Mouse (Mus musculus): ENCODE measurements at regions not wholly inside any gene's neighbourhood (a gene's known extent, or its start where the extent isn't known, plus 50 kb on each side); places are given as distances from the start of the nearest gene placed in this dataset.

DNA sequence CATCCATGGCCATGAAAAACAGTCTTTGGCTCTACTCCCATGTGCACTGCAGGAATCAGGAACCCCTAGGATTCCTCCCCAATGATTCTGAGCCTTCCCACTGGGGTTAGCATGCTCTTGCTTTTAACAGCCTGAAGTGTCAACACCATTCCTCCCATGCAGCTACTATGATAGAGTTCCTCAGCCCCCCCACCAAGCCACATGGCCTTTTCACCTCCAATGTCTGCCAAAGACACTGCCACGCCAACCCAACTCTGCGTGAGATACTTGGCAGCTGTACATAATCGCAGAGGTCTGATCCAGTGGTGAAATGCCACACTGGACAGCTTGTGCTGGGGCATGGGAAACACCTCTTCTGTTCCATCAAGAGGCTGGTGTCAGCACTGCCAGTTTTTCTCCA lies 128.6 kb upstream of the H2al1a start:
- DNase-seq (ENCODE audit: low spot score): no peak

GRCm38 (mm10) chrX:11180194-11180816 lies 118.8 kb upstream of the H2al1a start:
- DNase-seq (ENCODE audit: low spot score): no peak

GRCm38 (mm10) chrX:11181855-11182254 lies 117.2 kb upstream of the H2al1a start:
- peak; percentile 5 for DNase-seq (ENCODE audit: low spot score)

DNA sequence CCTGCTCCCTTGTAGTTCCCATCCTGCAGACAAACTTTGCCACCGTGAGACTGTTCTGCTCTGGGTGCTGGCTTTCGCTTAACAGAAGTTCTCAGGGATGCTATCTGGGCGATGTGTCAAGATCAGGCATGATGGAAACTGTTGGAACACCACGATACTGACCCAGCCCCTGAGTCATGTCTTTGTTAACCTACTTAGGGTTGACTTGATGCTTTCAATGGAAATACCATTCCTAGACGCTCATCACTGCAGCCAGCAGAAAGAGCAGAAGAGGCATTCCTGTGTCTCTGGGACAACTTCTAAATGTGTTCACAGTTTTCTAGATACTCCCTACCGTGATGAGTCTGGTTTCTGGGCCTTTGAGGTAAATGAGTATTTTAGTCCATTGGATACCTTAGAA lies 108.2 kb upstream of the H2al1a start:
- DNase-seq (ENCODE audit: low spot score): no peak

DNA sequence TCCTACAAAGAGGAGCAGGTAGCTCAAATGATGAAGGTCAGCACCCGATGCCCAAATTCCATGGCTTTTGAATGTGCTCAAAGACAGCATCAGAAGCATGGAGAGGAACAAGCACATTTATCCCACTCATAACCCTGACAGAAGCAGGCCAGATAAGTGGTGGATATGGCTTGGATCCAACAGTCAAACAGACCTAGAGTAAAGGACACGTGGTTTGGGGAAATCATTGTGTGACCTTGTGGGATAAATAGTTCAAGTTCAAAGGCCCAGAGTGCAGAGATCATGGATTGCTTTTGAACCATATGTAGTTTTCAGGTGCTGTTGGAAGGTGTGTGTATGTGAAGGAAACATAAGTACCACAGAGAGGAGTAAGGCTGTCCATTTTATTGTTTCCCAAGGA lies 94.9 kb upstream of the H2al1a start:
- no peak for DNase-seq (ENCODE audit: low spot score)

DNA sequence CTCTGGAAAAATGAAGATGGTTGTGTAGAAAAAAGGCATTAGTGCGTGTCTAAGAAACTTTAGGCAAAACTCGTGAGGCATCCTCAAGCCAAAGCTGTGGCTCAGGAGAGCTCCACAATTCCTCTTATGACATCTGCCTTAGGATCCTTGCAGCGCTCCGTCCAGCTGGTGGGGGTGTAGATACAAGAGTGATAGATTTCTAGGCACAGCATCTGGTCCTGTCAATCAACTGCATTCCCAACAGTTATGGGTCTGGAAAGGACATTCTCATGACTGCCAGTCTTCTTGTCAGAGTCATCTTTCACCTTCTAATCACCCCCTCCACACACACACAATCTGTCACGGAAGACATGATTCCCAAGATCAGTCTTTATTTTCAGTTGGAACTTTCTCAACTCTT lies 89.2 kb upstream of the H2al1a start:
- DNase-seq (ENCODE audit: low spot score): no peak

DNA sequence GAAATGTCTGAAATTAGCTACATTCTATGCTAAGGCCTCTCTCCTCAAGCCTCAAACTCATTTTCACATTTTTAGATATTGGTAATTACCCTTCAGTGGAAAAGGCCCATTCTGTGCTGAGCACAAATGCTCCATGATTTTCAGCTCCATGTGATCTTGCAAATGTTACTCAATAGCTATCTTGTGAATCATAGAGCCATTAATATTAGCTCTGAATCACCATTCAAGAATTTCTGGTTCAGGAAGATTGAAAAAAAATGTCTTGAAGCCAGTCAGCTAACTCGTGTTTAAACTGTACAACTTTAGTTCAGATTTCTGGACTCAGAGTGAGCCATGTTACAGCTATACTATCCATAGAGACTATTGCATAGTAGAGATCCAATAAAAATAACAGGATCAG lies 86.2 kb upstream of the H2al1a start:
- DNase-seq (ENCODE audit: low spot score): no peak

DNA sequence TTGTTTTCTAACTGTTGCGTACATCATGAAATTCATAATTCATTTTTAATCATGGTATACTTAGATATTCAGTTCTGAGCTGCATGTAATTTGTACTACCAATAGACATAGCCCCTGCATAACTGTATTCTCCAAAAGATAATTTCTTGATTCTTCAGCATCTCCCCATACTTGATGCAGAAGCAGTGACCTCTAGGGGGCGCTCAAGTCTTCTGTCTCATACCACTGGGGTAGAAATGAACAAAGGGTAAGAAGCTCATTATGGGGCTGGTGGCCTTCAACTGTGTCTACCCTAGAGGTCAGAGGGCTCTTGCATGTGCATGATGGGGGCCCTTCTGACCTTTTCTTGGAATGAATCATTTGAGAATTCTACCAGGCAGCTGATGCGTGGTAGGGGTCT lies 85.6 kb upstream of the H2al1a start:
- no peak for DNase-seq (ENCODE audit: low spot score)

DNA sequence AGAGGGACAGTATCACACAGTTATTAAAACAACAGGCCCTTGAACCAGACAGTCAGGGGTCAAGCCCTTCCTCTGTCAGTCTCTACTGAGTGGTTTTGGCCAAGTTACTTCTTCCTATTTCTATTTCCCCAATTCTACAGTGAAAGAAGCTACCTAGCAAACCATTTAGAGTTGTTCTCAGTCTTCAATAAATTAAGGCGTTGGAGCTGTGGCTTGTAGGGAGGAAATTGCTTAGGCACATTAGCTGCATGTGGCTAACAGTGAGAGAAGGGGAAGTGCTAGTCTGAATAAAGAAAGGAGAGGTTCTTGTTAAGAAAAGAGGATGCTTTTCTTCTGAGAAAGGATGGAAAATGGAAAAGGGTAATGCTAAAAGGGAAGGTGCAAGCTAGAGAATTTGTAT lies 60.0 kb upstream of the H2al1a start:
- DNase-seq (ENCODE audit: low spot score): no peak

DNA sequence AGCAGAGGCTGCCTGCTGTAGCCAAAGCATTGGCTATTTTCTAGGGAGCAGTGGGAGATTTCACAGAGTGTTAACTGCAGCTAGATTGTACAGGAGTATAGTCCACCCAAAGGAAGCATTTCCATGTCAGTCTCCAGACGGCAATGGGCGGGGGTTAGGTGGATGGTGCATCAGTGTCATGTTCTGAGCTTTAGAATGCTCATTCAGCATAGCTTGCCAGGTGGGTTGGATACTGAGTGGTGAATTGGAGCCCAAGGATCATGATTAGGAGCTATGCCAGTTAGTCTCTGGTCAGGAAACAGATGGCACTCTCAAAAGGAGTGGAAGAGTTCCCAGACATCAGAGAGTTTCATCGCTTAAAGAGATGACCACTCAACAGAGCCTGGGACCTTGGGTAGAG lies 53.5 kb upstream of the H2al1a start:
- DNase-seq (ENCODE audit: low spot score): no peak

Measured in ovary, postnatal 36 days (tissue).